Mouse (Mus musculus) heart, embryonic 10.5 days (tissue): Measurements from ENCODE around the gene Anp32e. TPM values are rescaled to one million over a fixed set of nuclear protein-coding genes. Genes with fewer than 3 reads are reported as not detected.
A peak's percentile ranks its signal among the peaks of the same experiment; 100 is the strongest.
"Not testable (repeated sequence)": the region's sequence is repeated elsewhere in the genome, so short reads cannot be mapped to it uniquely, and the experiment has no call there.

Experiments
- DNase-seq: peaks from one replicate; pipeline ENCODE4 v3.0.0-alpha.2; 2017; ENCODE audit warnings: low spot score
- H3K27ac ChIP-seq: fragments of 300-500 bp; sonication (generic); 2 replicates; pipeline ENCODE4 v1.5.1; 2016; ENCODE audit warnings: mild to moderate bottlenecking
- H3K27me3 ChIP-seq: fragments of 300-500 bp; sonication (generic); 2 replicates; pipeline ENCODE4 v1.6.1; 2016; ENCODE audit warnings: mild to moderate bottlenecking; ENCODE audit not compliant: poor library complexity, insufficient read depth, severe bottlenecking
- H3K36me3 ChIP-seq: fragments of 300-500 bp; sonication (generic); 2 replicates; pipeline ENCODE4 v1.6.1; 2016; ENCODE audit warnings: mild to moderate bottlenecking, moderate library complexity
- H3K4me1 ChIP-seq: fragments of 300-500 bp; sonication (generic); 2 replicates; pipeline ENCODE4 v1.6.1; 2016; ENCODE audit warnings: mild to moderate bottlenecking
- H3K4me3 ChIP-seq: fragments of 300-500 bp; sonication (generic); 2 replicates; pipeline ENCODE4 v1.5.1; 2016; ENCODE audit warnings: mild to moderate bottlenecking, moderate library complexity
- H3K9me3 ChIP-seq: fragments of 300-500 bp; sonication (generic); 2 replicates; pipeline ENCODE4 v1.6.1; 2016; ENCODE audit warnings: mild to moderate bottlenecking, moderate library complexity
- WGBS: fragments of 180-500 bp; shearing (Covaris S2); methylation state at CpG from one replicate; pipeline ENCODE4 v1.1.7; 2016; 5-methylcytosine and 5-hydroxymethylcytosine counted together
- polyA plus RNA-seq: library from polyadenylated mRNA; unstranded; fragments of >200 nt; fragmentation: Nextera tagmentation; extraction: Ambion mirVana; gene quantifications from 2 replicates; pipeline ENCODE4 v1.2.1, GENCODE M21; 2016

The Anp32e gene
- polyA plus RNA-seq, 1 experiment from 2014 or later = 209 TPM

DNA sequence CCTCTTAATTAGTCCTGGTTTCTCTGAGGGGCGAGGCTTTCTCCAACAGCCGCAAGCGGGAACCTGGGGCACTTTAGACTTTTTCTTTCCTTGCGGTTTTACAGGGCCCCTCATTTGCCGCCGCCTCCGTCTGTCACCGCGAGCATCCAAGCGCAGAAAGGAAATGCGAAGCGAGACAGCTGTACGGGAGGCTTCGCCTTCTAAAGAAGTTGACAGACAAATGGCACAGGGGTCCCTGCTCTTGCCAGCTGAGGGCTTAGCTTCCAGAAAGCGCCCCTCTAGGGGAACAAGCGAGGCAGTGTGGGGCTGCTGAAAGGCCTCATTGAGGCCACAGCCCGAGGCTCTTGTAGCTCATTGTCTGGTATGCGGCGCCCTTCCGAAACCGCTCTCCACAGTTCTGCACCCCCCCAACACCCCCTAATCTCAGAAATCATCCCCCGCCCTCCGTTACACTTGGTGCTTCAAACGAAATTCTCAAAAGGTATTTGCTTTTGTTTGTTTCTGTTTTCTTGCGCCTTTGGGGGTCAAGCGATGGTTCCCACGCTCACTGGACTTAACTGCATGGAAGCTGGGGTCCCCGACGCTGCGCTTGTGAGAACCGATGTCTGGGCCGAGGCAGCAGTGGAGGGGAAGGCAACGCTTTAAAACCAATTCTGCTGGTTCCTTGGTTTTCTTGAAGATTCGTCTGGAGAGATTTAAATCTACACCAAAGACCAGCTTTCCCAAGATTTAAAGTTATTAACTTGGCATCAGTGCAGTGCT is 44.0 kb downstream of the Anp32e start:
- H3K9me3 ChIP-seq = no peaks in the 10 kb centered on the region
- 0 out of 2 replicates have a peak, but pooled peaks cover 3% of the 10 kb centered on the region for H3K27me3 ChIP-seq
- H3K36me3 ChIP-seq = no peaks in the 10 kb centered on the region
- DNase-seq = no peak
- peaks cover 9% of the 10 kb centered on the region for H3K4me1 ChIP-seq
- 4% methylated on average over 34 of the region's 34 CpGs for WGBS
- H3K27ac ChIP-seq = peak overlapping the region; percentile 79
- H3K4me3 ChIP-seq = peak overlapping the region; percentile 51

DNA sequence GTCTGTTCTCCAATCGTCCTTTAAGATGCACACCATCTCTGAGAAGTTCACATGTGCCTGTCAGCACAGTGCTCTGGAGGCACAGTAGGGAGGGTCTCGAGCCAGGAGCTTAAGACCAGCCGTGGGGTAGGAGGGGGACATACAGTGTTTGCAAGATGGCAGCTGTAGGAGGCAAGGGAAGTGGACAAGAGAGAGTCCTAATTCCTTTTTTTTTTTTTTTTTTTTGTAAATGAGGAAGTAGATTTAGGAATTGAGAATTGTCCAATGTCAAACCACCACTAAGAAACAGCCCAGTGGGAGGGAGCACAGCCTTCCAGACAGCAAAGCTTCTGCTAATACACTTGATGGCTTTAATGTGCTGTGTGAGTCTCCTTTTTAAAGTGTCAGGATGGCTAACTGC is 48.0 kb downstream of the Anp32e start:
- Histone ChIP-seq H3K4me1 (peaks cover 14% of the 10 kb centered on the region), H3K4me3 (no peak overlapping the region), H3K27ac (peak overlapping the region; percentile 31; the same call in 1 of the 2 replicates), H3K9me3 (no peaks in the 10 kb centered on the region), H3K36me3 (no peaks in the 10 kb centered on the region), H3K27me3 (0 out of 2 replicates have a peak, but pooled peaks cover 3% of the 10 kb centered on the region)
- WGBS = 53% methylated on average over 3 of the region's 3 CpGs
- no peak for DNase-seq

DNA sequence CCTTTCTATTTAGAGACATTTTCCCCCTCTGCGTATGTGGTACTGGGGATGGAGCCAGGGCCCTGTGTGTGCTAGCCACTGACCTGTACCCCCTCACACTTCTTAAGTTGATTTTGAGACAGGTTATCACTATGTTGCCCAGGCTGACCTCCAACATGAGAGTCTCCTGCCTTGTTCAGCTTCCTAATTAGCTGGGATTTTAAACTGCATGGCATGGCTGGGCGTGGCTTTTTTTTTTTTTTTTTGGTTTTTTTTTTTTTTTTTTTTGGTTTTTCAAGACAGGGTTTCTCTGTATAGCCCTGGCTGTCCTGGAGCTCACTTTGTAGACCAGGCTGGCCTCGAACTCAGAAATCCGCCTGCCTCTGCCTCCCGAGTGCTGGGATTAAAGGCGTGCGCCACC is 48.5 kb downstream of the Anp32e start:
- H3K9me3 ChIP-seq, H3K4me3 ChIP-seq, DNase-seq, H3K36me3 ChIP-seq, H3K27me3 ChIP-seq: not testable (repeated sequence)
- 88% methylated on average over 7 of the region's 7 CpGs for whole genome bisulfite sequencing
- peaks cover 14% of the 10 kb centered on the region for H3K4me1 ChIP-seq
- peak overlapping the region; percentile 31; the same call in 1 of the 2 replicates for H3K27ac ChIP-seq

DNA sequence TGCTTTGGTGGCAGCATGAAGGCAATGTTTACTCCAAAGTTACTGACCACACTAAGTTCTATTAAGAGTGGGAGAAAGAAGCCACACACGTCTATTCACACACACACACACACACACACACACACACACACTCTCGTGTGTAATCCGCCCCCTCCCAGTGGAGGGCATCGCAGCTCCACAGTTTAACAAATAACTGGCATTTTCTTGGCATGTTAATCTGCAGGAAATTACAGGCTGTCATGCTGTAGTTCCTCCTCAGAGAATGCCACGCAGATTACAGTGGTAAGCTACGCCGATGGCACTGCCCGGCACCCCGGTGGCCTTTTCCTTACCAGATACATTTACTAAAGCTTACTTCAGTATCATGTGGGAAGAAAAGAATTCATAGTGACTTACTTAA is 49.2 kb downstream of the Anp32e start:
- Histone ChIP-seq H3K27me3 (0 out of 2 replicates have a peak, but pooled peaks cover 3% of the 10 kb centered on the region), H3K4me1 (peaks cover 7% of the 10 kb centered on the region), H3K36me3 (no peaks in the 10 kb centered on the region), H3K9me3 (no peaks in the 10 kb centered on the region), H3K27ac (no peak overlapping the region), H3K4me3 (no peak overlapping the region)
- WGBS = 84% methylated on average over 9 of the region's 9 CpGs
- DNase-seq = no peak

DNA sequence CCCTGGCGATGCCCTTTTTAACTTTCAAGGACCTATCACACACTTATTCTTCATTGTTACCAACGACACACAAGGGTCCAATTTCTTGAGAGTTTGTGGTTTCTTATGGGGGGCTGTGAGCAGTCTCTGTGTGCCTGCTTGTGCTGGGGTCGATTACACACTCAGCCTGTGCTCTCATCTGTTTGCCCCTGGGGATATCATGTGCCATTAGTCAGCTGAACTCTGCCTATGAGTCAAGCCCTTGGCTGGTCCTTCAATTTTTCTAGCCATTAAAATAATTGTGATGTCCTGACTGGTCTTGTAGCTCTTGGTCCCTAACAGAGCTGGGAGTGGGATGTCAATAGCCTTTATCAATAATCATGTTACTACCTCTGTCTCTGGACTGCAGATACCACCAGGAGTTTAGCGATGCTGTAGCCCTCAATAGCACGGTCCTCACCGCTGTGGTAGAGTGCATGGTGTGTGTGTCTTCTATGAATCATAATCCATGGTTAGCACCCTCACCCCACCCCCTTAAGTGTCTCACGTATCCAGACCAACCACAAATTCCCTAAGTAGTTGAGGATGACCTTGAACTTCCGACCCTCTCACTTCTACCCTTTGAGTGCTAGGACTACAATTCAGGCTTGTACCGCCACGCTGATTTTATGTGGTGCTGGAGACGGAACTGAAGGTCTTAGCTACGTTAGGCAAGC is 51.4 kb downstream of the Anp32e start:
- no peaks in the 10 kb centered on the region for H3K27me3 ChIP-seq
- H3K4me1 ChIP-seq = peaks cover 15% of the 10 kb centered on the region
- H3K9me3 ChIP-seq = no peaks in the 10 kb centered on the region
- 82% methylated on average over 12 of the region's 12 CpGs for WGBS
- no peaks in the 10 kb centered on the region for H3K36me3 ChIP-seq
- no peak for DNase-seq
- H3K27ac ChIP-seq = no peak overlapping the region
- no peak overlapping the region for H3K4me3 ChIP-seq

DNA sequence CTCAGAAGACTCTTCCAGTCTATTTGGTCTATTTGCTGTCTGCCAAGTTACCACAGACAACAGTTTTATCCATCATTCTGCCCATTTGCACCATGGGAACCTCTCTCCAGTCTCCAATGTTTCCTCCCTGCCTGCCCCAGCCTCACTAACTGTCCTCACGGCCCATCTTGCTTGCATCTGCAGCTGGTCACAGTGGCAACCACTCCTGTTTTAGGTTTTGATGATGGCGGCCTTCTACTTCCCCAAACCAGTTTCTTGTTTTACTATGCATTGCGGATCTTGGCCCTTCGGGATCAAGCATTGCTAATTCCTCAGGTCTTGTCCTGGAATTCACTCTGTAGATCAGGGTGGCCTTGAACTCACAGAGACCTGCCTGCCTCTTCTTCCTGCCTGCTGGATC is 53.1 kb downstream of the Anp32e start:
- peak overlapping the region; percentile 2; the same call in 1 of the 2 replicates for H3K27ac ChIP-seq
- no peak overlapping the region for H3K4me3 ChIP-seq
- H3K27me3 ChIP-seq = no peaks in the 10 kb centered on the region
- peaks cover 32% of the 10 kb centered on the region for H3K4me1 ChIP-seq
- H3K36me3 ChIP-seq = peaks cover 1% of the 10 kb centered on the region; the same call in 1 of the 2 replicates
- no peak for DNase-seq
- 83% methylated on average over 4 of the region's 4 CpGs for WGBS
- H3K9me3 ChIP-seq = no peaks in the 10 kb centered on the region

DNA sequence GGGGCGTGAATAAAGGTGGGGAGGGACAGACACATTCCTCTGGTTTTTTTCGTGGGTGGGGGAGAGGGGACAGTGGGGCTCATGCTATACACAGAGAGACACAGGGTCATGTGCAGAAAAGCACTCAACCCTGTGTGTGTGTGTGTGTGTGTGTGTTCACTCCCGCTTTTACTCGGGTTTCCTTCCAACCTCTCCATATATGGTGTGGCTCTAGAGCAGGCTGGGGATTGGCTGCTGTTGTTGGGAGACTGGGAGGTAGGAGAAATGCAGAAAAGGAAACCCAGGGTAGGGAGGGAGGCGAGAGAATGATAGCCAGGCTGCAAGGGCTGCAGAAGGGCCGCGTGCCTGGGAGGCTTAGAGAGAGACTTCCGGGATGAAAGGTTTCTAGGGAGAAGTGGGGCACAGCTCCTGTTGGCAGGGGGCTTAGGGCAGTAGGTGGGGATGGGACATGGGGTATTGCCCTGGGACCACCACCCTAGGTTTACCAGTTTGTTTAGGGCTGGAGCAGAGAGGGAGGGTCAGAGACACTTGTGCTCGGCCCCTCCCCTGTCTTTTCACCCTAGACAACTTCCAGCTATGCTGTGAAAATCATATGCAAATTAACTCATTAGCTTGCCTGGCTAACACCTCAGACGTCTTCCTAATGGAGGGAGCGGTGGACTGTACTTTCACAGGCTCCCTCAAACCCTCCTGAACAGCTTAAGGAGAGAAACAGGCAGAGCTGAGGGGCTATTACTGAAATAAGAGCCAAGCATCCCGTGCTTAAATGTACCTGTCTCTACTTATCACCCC is 56.4 kb downstream of the Anp32e start:
- Histone ChIP-seq H3K27ac (peak overlapping the region; percentile 95), H3K36me3 (peaks cover 33% of the 10 kb centered on the region), H3K4me1 (peaks cover 57% of the 10 kb centered on the region), H3K4me3 (peak overlapping the region; percentile 43), H3K9me3 (no peaks in the 10 kb centered on the region), H3K27me3 (no peaks in the 10 kb centered on the region)
- WGBS = 2% methylated on average over 12 of the region's 12 CpGs
- DNase-seq = peak; percentile 94

DNA sequence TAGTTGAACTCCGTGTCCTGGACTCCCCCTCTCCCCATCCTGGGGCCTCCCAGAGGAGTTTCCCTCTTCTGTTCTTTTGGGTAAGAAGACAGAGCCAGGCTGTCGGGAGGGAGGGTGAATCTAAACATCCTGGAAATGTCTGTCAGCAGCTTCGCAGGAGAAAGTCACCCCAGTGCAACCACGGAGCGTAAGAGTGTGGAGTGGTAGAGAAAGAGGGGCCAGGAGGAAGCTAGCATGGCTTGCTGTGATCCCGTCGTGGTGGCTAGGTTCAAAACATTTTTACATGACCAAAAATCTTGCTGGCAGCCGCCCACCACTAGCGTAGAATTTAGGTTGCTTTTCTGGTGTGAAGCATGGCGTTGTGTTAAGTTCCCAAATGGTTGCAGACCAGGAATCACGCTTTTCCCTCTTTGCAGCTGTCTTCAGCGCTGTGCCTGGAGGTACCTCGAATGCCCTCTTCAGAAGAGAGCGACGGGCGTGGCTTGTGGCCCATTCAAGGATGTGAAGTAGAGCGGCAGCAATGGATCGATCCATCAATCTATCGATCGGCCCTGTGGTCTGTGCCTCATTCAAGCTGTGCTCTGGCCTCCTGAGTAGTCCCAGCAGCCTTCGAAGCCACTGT is 57.1 kb downstream of the Anp32e start:
- DNase-seq = peak; percentile 84
- 1% methylated on average over 21 of the region's 21 CpGs for WGBS
- H3K4me1 ChIP-seq = peaks cover 64% of the 10 kb centered on the region

DNA sequence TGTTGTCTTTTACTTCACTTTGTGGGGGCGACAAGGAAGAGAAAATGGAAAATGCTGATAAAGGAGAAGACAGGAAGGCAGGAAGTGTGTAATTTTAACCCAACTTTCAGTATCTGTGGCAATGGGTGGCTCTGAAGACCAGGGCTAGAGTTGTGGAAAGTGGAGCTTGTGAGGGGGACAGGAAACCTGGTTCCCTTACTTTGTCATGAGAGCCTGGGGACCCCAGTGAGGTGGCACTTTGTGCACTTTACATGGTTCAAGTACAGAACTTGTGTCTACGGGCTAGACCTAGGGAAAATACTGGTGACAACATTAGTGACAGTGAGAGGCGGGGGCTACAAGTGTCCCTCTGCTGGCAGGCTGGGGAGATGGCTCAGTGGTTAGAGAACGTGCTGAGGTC is 57.9 kb downstream of the Anp32e start:
- WGBS = 52% methylated on average over 4 of the region's 4 CpGs
- peaks cover 48% of the 10 kb centered on the region for H3K36me3 ChIP-seq
- no peak for DNase-seq
- H3K9me3 ChIP-seq = no peaks in the 10 kb centered on the region
- H3K4me1 ChIP-seq = peaks cover 68% of the 10 kb centered on the region
- H3K27me3 ChIP-seq = no peaks in the 10 kb centered on the region
- H3K4me3 ChIP-seq = peak overlapping the region; percentile 43; the same call in 1 of the 2 replicates
- peak overlapping the region; percentile 95 for H3K27ac ChIP-seq

More for the DNA sequence above, 57.1 kb downstream of the Anp32e start:
- H3K27me3 ChIP-seq = no peaks in the 10 kb centered on the region
- peak overlapping the region; percentile 95 for H3K27ac ChIP-seq
- H3K4me3 ChIP-seq = peak overlapping the region; percentile 43
- no peaks in the 10 kb centered on the region for H3K9me3 ChIP-seq
- peaks cover 40% of the 10 kb centered on the region for H3K36me3 ChIP-seq

DNA sequence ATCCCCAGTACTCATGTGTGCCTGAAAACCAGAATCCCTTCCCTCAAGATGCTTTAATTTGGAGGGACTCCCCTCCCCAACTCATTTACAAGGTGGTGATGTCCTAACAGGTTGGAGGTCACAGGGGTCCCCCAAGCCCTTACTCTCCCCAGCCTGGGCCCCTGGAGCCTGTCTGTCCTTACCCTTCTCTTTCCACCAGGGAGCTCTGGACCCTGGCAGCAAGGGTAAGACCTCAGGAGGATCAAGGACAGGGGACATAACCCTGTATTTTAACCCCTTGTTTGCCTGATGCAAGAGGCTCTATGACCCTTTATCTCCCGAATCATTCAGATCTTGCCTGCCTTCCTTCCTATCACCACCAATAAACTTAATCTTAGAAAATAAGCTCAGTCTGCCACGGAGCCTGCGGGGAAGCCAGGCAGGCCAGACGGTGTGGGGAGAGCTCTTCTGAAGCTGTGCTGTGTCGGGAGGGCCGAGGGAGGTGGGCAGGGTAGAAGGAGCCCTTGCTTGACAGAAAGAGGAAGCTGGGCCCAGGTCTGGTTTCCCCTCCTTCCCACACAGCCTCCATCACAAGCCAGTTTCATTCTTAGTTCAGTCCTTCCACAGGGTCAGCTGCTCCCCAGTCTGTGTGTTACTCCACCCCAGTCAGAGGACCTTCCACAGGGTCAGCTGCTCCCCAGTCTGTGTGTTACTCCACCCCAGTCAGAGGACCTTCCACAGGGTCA is 58.5 kb downstream of the Anp32e start:
- Histone ChIP-seq H3K4me3 (no peak overlapping the region; the same call in 1 of the 2 replicates), H3K9me3 (no peaks in the 10 kb centered on the region), H3K36me3 (peaks cover 54% of the 10 kb centered on the region), H3K27ac (peak overlapping the region; percentile 95), H3K4me1 (peaks cover 73% of the 10 kb centered on the region), H3K27me3 (no peaks in the 10 kb centered on the region)
- 55% methylated on average over 6 of the region's 6 CpGs for WGBS
- no peak for DNase-seq

DNA sequence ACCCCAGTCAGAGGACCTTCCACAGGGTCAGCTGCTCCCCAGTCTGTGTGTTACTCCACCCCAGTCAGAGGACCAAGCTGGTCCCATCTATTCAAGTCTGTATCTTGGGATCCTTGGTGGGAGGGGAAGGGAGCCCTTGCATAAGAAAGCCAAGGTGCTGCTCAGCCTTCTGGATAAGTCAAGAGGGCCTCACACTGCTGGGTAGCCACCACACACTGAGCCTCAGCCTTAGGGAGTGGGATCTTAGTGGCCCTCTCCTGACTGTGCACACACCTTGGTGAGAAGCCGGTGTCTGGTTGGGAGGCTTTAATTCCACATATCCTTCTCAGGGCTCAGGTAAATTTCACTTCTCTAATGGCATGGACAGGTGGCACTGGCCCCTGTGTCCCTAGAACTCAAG is 59.1 kb downstream of the Anp32e start:
- Histone ChIP-seq H3K4me1 (peaks cover 79% of the 10 kb centered on the region), H3K27me3 (no peaks in the 10 kb centered on the region), H3K36me3 (peaks cover 60% of the 10 kb centered on the region), H3K4me3 (no peak overlapping the region), H3K27ac (peak overlapping the region; percentile 13; the same call in 1 of the 2 replicates), H3K9me3 (no peaks in the 10 kb centered on the region)
- DNase-seq = no peak
- 83% methylated on average over 1 of the region's 1 CpGs for WGBS

DNA sequence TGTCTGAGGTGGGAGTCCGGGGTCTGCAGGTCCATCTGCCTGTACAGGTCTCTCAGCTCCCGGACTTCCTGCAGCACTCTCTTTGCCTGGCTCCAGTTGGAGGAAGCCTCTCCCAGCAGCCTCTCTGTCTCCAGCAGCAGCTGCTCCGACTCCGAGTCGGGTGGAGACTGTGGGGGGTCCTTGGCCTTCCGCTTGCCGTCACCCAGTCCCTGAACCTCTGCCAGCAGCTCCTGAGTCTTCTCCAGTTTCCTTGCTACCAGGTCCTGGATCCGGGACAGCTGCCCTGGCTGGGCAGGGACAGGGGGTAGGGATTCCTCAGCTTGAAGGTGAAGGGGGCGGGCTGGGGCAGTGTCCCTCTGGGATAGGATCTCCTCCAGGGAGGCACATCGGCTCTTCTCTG is 59.9 kb downstream of the Anp32e start:
- WGBS = 69% methylated on average over 10 of the region's 10 CpGs
- no peak for DNase-seq
- Histone ChIP-seq H3K27me3 (no peaks in the 10 kb centered on the region), H3K36me3 (peaks cover 62% of the 10 kb centered on the region), H3K4me3 (0 out of 2 replicates have a peak overlapping the region, but pooled peaks have one; percentile 13), H3K27ac (peak overlapping the region; percentile 53), H3K9me3 (no peaks in the 10 kb centered on the region), H3K4me1 (peaks cover 87% of the 10 kb centered on the region)
